Mouse (Mus musculus) left cerebral cortex, adult 9 months (tissue): Measurements from ENCODE around the gene Ubl3.

Source experiments
- DNase-seq, 2 experiments: peaks; one replicate each; pipeline ENCODE4 v3.0.0; 2022; ENCODE audit warnings: low spot score in 2 of 2

Ubl3 gene

DNA sequence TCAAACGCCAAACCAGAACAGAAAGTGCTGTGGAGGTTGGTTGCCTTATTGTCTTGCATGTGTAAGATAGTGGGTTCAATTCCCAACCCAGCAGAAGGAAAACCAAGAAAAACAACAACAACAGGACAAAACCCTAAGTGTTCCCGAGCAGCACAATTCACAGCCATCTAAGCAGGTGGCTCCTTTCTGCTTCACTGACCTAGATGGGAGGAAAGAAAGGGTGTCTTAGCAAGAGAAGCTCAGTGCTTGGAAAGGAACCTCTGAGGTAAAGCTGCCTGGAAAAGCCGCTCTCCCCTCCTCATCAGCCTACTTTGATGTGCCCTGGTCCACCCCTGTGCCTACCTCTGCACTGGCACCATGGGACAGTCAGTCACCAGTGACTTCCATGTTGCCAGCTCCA is 70.8 kb downstream of the Ubl3 start:
- no peak for DNase-seq

DNA sequence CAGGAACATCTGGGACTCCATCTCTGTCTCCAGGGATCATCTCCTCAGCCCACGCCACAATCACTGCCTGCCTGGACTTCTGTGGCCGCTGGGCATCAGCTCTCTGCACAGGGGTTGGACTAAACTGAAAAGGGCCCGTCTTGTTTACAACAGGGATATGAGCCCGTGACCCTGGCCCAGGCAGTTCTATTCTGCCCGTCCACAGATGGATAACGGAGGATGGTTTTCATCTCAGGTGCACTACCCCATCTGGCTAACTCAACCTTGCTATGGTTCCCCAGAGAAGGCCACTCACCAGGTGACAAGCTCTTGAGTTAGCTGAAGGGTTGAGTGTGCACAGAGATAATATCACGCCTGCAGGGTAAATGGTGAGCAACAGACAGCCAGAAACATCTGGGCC is 78.2 kb downstream of the Ubl3 start:
- DNase-seq = no peak

DNA sequence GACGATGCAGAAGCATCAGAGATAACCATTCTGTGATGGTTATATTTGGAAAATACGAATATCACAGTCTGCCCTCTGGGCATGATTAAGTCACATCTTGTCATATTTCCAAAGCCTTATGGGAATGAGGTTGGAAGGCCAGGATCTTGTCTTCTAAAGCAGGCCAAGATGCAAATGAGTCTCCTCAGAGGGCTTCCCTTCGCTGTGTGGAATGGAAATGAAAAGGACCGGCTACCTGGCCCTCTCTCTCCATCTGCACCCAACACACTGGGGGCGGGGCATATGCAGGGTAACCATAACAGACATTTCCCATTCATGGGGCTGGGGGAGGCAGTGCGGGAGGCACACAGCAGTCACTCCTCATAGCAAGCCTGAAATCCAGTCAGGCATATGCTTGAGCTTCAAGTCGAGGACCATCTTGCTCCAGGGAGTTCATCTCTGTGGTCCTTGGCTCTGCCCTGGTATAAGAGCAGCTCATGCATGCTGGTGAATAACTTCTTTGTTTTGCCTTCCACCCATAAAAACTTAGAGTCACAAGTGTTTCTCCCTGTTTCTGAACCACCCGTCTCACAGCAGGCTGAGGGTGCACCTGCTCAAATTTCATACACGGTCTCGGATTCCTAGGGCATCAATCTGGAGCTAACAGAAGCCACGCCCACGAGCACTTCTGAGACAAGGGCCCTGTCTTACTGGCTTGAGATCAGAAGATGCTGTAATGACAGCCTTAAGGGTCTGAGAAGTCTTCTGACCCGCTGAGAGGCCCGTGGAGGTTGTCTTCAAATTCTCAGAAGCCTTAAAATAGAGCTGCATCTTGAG is 83.8 kb downstream of the Ubl3 start:
- no peak for DNase-seq

DNA sequence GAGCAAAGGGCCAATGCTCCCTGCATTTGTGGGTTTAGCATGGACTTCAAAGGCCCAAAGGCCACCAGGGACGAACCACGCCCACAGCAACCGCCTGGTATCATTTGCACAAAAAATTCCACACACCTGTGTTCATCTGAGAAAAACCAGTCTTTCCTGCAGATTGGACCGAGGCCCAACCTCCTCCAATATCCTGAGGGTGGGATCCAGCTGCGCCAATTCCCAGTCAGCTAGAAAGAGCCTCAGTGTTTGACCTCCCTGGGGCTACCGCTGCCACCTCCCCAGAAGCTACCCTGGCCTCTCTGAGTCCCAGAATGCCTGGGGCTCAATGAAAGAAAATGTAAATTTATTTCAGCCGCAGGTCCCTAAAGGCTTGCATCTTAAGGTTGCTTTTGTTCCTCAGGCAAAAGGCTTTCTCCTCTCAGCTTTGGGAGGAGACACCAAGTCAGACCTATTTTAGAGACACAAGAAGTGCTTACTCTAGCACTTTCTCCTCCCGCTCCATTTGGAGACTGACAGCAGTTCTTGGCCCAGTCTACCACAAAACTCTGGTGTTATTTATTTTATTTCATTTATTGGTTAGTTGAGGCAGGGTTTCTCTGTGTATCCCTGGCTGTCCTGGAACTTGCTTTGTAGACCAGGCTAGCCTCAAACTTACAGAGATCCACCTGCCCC is 85.5 kb downstream of the Ubl3 start:
- DNase-seq = no peak

DNA sequence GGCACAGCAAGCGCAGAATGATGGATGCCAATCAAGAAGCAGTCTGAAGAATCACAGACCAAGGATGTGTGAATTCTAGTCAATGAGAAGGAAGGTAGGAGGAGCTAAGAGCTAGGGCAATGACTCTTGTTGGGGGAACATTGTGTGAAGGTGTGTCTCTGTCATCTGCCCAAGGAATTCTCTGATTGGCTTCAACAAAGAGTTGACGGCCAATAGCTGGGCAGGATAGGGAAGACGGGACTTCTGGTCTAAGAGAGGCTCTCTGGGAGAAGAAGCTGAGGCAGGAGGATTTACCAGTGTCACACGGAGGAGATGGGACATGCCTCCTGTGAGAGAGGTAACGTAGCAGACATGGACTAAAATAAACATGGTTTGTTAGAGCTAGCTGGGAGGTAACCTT is 86.5 kb downstream of the Ubl3 start:
- no peak for DNase-seq

DNA sequence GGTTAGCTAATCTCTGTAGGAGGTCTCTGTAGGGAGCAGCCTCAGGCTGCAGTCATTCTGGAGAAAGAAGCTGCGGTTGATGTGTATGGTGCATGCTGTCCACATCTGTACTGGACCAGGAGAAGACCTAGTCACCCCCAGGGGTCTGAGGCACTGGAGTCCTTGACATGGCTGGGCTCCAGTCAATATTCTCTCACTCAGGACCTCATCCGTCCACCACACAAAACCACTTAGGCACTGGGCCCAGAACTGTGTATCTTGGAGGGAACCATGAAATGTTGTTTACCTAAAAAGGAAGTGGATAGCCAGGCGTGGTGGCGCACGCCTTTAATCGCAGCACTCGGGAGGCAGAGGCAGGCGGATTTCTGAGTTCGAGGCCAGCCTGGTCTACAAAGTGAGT is 87.5 kb downstream of the Ubl3 start:
- DNase-seq = no peak

DNA sequence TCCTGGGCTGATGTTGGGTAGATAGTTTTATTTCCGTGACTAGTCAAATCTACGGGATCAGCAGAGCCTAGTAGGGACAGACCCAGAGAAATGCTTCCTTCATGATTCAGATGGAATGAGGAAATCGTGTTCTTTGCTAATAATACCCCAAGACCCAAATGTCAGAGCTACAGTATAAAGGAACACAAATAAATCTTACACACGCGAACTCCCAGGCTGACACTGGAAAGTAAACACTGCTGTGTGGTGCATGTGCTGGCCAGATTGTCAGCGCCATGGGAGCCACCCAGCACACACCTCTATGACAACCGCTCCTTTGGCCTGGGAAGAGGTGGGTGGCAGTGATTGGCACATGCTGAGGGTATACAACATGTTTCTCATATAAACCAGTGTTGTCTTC is 88.1 kb downstream of the Ubl3 start:
- DNase-seq = no peak

DNA sequence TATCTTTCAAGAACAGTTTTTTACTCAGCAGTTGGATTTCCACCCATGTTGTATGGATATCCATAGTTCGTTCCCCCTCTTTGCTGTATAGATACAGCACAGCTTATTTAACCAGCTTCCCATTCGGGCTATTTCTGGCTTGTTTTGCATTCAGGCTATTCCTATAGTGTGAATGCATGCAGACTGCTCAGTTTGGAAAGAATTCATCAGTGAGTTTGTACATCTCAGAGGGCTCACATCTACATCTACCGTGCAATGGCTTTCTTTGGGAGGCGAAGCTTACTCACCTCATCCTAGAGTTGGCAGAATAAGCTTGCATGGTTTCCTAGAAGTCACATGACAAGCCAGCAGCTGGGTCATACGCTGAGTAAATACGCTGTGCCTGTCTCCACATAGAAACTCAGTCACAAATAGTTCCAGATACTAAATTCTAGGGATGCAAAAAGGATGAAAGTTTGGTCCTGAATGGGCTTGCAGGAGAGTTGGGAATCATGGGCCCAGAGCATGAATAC is 88.8 kb downstream of the Ubl3 start:
- DNase-seq = peak; percentile 19 to 21
